Mouse (Mus musculus) spleen, adult 2 months (tissue): ENCODE data around the gene St3gal5. TPM values are rescaled to one million over a fixed set of nuclear protein-coding genes. Genes with fewer than 3 reads are reported as not detected.

Experiments
- DNase-seq, 2 experiments: peaks; one replicate each; pipeline versions ENCODE4 v3.0.0 to v3.0.0-alpha.2; 2012 to 2021; ENCODE audit warnings: low spot score in 2 of 2, low read depth in 1 of 2
- H3K27ac ChIP-seq: fragments of 200-500 bp; 2 replicates; pipeline ENCODE4 v1.5.1; 2012; ENCODE audit warnings: low read length, inconsistent platforms; ENCODE audit not compliant: insufficient read depth
- H3K27me3 ChIP-seq: fragments of 200-500 bp; 2 replicates; pipeline ENCODE4 v1.6.1; 2012; ENCODE audit warnings: mild to moderate bottlenecking, moderate library complexity, low read length, inconsistent platforms; ENCODE audit not compliant: control insufficient read depth, insufficient read depth
- H3K36me3 ChIP-seq: fragments of 200-500 bp; 2 replicates; pipeline ENCODE4 v1.6.1; 2012; ENCODE audit warnings: mild to moderate bottlenecking, low read length, inconsistent platforms; ENCODE audit not compliant: control insufficient read depth, insufficient read depth
- H3K4me1 ChIP-seq: fragments of 200-500 bp; 2 replicates; pipeline ENCODE4 v1.6.1; 2011; ENCODE audit warnings: inconsistent platforms; ENCODE audit not compliant: control insufficient read depth, insufficient read depth, insufficient read length
- H3K4me3 ChIP-seq: fragments of 200-500 bp; 2 replicates; pipeline ENCODE4 v1.5.1; 2011; ENCODE audit warnings: mild to moderate bottlenecking, inconsistent platforms; ENCODE audit not compliant: insufficient read depth, insufficient read length; ENCODE audit errors: extremely low read depth
- CTCF ChIP-seq: fragments of 200-500 bp; IDR thresholded peaks from 2 replicates; pipeline ENCODE4 v1.5.1; 2011; ENCODE audit warnings: mild to moderate bottlenecking, inconsistent platforms; ENCODE audit not compliant: insufficient read depth, insufficient read length, insufficient replicate concordance; ENCODE audit errors: extremely low read depth
- POLR2A ChIP-seq: fragments of 200-500 bp; IDR thresholded peaks from 2 replicates; pipeline ENCODE4 v1.6.1; 2011; ENCODE audit warnings: low read depth, low read length, inconsistent platforms
- WGBS: fragments of 180-500 bp; shearing (Covaris S2); methylation state at CpG from one replicate; pipeline ENCODE4 v1.1.7; 2018; 5-methylcytosine and 5-hydroxymethylcytosine counted together
- polyA plus RNA-seq: library from polyadenylated mRNA; depleted of rRNA; stranded (reverse); fragments of >200 nt; gene quantifications from 2 replicates; pipeline ENCODE4 v1.2.3, GENCODE M21; 2012; rRNA removed

Gene St3gal5
- 43.1 and 48.1 TPM in 2 replicates for polyA plus RNA-seq

DNA sequence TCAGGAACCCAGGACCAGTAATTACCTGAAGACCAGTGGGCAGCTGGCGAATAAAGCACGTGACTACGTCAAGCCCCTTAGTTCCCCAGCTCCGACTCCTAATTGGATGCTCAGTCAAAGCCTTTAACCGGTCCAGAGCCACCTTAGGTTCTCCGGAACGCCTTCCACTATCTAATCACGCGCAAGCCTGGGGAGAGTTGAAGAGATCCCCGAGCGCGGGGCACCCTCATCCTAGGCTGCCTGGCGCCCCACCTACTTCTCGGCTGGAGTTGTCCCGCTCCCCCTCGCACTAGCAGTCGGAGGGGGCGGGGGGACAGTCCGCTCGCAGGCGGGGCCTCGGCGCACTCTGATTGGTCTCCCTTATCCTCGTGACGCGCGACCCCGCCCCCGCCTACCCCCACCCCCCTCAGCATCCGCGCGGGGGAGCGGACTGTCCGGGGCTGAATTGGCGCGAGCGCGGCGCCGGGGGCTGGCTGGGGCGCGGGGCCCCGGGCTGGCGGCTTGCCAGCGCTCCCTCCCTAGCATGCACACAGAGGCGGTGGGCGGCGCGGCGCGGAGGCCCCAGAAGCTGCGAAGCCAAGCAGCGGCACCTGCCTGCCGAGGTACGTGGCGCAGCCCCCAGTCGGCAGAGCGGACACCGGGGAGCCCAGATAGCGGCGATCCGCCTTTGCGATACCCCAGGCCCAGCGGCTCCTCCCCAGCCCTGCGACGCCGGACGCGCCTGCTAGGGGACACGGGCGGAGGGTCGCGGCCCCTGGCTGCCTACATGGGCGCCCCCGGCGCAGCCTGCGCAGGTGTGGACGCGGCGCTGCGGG lies at the start of gene St3gal5:
TSS of gene St3gal5 (plus strand) at position 412 of the 815 bp plus-strand sequence.
- DNase-seq, result peak; percentile 53 to 84
- TF ChIP-seq POLR2A (no peak; the same call in 1 of the 2 replicates), CTCF (no peak)
- 1% methylated on average over 81 of the region's 81 CpGs for WGBS
- H3K36me3 ChIP-seq, result no peaks in the 10 kb centered on the region
- peaks cover 2% of the 10 kb centered on the region; the same call in 1 of the 2 replicates for H3K27me3 ChIP-seq
- peaks cover 8% of the 10 kb centered on the region for H3K4me1 ChIP-seq
- H3K27ac ChIP-seq, result peak within 1 kb of the TSS; percentile 41; the same call in 1 of the 2 replicates
- H3K4me3 ChIP-seq, result peak within 1 kb of the TSS; percentile 80

- peaks cover 16% of the 10 kb centered on the region; the same call in 1 of the 2 replicates for H3K4me1 ChIP-seq
- H3K27ac ChIP-seq, result no peak overlapping the region
- H3K36me3 ChIP-seq, result no peaks in the 10 kb centered on the region
- no peak for DNase-seq
- no peak overlapping the region for H3K4me3 ChIP-seq
- no peak for TF ChIP-seq CTCF
- TF ChIP-seq POLR2A, result no peak
- no peaks in the 10 kb centered on the region for H3K27me3 ChIP-seq
- 92% methylated on average over 5 of the region's 5 CpGs for WGBS
Observed at GRCm38 (mm10) chr6:72048643-72049042, 48.7 kb upstream of the St3gal5 start.

DNA sequence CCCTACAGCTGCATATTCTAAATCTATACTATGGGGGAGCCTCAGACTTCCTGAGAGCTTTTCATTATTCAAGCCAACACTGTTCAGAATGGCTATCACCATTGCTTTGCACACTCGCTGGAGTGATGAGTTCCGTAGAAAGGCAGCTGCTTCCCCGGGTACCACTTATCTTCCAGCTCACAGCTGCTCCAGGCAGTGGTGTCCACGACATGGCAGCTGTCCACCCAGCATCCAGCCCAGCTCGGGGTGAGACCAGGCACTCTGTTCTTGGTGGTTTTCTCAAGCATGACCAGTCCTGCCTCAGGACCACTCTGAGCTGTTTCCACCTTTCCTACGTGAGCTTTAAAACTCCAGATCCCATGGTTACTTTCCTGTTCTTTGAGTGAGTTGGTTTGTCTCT lies 47.5 kb upstream of the St3gal5 start:
- Histone ChIP-seq H3K27me3 (no peaks in the 10 kb centered on the region), H3K4me3 (no peak overlapping the region), H3K36me3 (no peaks in the 10 kb centered on the region), H3K27ac (no peak overlapping the region), H3K4me1 (peaks cover 16% of the 10 kb centered on the region; the same call in 1 of the 2 replicates)
- no peak for DNase-seq
- 83% methylated on average over 6 of the region's 6 CpGs for WGBS
- TF ChIP-seq CTCF (no peak), POLR2A (no peak)

GRCm38 (mm10) chr6:72050827-72051226 lies 46.6 kb upstream of the St3gal5 start:
- WGBS, result 16% methylated on average over 7 of the region's 7 CpGs
- Histone ChIP-seq H3K4me1 (peaks cover 16% of the 10 kb centered on the region; the same call in 1 of the 2 replicates), H3K27ac (no peak overlapping the region), H3K36me3 (no peaks in the 10 kb centered on the region), H3K27me3 (no peaks in the 10 kb centered on the region), H3K4me3 (no peak overlapping the region)
- no peak for DNase-seq
- TF ChIP-seq POLR2A, result no peak
- TF ChIP-seq CTCF, result no peak

GRCm38 (mm10) chr6:72051247-72051646 lies 46.1 kb upstream of the St3gal5 start:
- H3K4me3 ChIP-seq, result no peak overlapping the region
- TF ChIP-seq POLR2A (no peak), CTCF (no peak)
- WGBS, result 6% methylated on average over 2 of the region's 2 CpGs
- H3K27ac ChIP-seq, result no peak overlapping the region
- no peaks in the 10 kb centered on the region for H3K27me3 ChIP-seq
- peaks cover 16% of the 10 kb centered on the region; the same call in 1 of the 2 replicates for H3K4me1 ChIP-seq
- peak in 1 of 2 experiments; percentile 16 for DNase-seq
- no peaks in the 10 kb centered on the region for H3K36me3 ChIP-seq

DNA sequence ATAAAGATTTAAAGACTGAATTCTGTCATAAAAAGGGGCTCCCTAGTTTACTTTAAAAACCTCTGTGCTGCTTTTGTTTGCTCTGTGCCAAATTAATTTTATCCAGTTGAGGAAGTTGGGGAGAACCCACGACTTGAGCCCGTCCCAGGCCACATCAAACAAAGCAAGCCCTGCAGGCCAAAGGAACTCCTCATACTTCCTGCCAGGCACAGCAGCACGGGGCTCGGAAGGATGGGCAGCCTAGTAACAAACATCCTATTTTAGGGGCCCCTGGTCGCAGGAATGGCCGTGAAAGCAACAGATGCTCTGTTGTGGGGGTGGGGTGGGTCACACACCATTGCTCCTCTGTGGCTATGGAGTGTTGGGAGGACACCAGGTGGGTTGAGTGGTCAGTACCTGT lies 45.6 kb upstream of the St3gal5 start:
- DNase-seq, result peak in 1 of 2 experiments; percentile 9
- Histone ChIP-seq H3K27ac (no peak overlapping the region), H3K4me1 (peaks cover 16% of the 10 kb centered on the region; the same call in 1 of the 2 replicates), H3K4me3 (no peak overlapping the region), H3K27me3 (no peaks in the 10 kb centered on the region), H3K36me3 (no peaks in the 10 kb centered on the region)
- WGBS, result 2% methylated on average over 6 of the region's 6 CpGs
- TF ChIP-seq CTCF, result no peak
- no peak for TF ChIP-seq POLR2A

DNA sequence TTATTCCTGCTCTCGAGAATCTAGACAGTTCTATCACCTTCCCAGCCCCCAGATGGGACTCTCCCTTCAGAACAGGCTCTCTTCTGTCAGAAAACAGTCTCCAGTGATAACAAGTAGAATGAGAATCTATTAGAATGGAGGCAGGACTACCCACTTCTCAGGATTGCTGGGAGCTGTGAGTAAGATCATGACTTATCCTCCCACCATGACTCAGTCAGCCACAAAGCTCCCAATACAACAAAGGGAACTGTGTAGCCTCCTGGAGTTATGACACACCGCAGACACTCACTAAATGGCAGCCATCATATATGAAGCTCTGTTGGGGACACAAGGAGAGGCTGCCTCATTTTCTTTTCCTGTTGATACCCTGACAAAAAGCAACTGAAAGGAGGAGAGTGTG lies 40.8 kb upstream of the St3gal5 start:
- WGBS, result 87% methylated on average over 2 of the region's 2 CpGs
- Histone ChIP-seq H3K27me3 (no peaks in the 10 kb centered on the region), H3K4me1 (peaks cover 10% of the 10 kb centered on the region; the same call in 1 of the 2 replicates), H3K27ac (no peak overlapping the region), H3K4me3 (no peak overlapping the region), H3K36me3 (no peaks in the 10 kb centered on the region)
- TF ChIP-seq CTCF (no peak), POLR2A (no peak)
- no peak for DNase-seq
